Mouse (Mus musculus): ENCODE measurements around the gene Ago3.

The Ago3 gene

DNA sequence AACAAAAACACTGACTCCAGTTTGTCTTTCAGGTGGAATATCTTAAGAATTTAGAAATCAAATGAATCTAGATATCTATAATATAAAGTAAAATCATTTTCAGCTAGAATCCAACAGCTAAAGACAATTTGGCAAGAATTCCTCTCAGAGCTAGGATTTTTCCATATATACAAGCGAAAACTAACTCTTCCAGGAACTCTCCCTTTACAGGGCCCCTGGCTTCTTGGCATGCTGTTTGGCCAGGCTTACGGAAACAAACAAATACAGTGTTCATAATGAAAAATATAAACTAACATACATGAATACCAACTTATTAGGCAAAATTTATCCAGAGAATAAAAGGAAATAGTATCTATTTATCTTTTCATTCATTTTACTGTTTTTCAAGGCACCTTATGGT is 5.5 kb downstream of the Ago3 start:
- in situ Hi-C loops (cut with MseI, MboI) = no loop called here

DNA sequence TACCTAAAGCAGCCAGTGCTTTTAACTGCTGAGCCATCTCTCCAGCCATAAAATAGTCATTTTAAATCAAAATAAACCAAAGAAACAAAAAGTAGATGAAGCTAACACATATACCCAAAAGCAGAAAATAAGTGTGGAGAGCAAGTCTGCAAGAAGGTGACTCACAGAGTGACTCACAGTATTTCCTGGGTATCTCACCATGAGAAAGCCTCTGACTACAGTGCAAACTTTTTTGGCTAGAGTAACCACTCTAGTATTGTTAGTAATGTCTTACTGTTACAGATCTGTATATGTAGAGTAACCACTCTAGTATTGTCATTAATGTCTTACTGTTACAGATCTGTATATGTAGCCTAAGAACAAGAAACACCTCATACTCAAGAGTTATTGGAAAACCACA is 13.6 kb downstream of the Ago3 start:
- in situ Hi-C loops (cut with MseI, MboI) = no loop called here

DNA sequence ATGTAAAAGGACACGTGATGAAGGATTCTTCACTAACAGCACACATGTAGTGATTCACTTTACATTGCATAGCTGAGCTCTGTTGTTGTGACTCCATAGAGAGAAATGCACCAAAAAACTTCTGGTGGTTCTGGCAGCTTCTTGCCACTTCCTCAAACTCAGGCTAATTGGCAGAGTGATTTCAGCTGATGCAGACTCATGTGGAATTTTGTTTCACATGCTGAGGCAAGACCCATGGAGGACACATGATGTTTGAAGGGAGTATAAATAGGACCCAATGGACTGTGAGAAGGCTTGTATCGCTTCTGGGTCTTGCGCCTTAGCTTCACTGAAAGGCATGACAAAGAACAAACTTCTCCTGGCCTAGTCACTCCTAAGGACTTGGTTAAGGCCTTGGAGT is 16.8 kb downstream of the Ago3 start:
- in situ Hi-C loops (cut with MseI, MboI) = no loop called here

DNA sequence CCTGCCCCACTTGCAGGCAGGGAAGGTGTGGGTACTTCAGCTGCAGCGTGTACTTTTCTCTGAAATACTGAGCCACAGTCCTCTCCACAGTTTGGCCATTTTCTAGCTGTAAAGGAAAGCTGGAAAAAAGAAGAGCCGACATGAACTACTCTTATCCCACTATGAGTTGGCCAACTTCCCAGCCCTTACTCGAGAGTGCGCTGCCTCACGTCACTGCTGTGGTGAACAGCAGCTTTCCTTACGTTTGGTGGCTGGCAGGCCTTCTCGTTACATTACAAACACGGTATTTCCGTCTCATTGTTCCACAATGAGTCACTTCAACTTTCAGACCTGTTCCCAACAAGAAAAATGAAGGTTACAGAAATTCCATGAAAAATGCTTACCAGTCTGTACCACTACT is 57.9 kb downstream of the Ago3 start:
- in situ Hi-C loops (cut with MseI, MboI) = no loop called here

DNA sequence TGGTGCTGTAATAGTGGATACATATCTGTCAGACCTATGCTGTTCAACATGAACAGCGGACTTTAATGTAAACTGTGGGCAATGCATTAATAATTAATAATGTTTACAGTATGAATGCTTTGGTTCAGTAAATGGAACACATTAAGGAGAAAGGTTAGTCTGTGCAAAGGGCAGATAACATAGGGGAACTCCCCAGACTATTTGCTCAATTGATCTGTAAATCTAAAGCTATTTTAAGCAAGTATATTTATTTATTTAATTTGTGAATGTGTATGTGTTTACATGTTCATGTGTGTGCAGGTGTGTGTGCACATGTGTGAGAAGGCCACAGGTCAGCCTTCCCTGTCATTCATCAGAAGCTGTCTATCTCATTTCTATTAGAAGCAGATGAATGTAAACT is 69.3 kb downstream of the Ago3 start:
- in situ Hi-C loops (cut with MseI, MboI) = no loop called here

DNA sequence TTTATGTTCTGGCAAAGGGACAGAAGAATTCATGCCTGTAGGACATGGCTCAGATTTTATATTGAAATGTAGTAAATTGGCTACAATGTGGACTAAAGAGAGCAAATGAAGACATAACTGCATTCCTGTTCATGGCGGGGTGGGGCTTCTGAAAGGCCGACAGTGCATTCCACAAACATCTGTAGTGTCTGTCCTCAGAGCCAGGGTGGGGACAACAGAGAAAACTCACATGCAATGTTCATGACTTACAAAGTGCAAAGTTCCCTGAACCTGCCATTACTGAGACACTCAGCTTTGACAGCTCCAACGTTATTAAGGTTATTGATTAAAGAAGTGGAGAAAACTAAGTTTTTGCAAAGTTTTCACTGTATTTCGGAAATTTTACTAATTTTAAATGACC is 85.9 kb downstream of the Ago3 start:
- in situ Hi-C loops (cut with MseI, MboI) = no loop called here

DNA sequence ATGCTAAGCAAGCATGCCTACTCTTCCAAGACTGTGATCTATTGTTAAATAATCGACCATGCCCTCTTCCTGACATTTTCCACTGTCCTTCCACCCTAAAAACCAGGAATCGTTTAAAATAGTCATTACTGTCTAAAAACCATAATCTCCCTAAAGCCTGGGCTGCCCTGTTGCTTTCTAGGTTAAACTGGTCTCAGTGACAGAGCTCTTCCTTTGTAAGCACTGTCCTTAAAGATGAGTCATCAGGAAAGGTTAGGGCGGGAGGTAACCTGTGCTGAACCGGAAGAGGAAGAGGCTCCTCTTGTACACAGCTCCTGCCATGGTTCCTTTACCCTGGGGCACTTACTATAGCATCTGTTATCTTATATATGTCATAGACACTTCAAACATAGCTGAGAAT is 89.9 kb downstream of the Ago3 start:
- in situ Hi-C loops (cut with MseI, MboI) = no loop called here

DNA sequence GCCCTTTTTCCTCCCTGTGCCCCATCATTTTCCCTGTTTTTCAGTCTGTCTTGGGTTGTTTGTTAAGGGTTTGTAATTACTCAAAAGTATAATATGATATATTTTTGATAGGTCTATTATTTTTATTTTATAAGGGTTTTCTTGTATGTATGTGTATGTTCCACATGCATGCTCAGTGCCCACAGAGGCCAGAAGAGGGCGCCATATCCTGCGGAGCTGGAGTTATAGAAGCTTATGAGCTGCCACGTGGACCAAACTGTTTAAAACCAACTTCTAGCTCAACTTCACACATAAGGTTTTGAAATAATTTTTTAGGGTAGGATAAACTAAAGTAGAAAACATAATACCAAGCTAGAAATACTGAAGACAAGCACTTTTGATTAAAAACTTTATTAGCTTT is 97.0 kb downstream of the Ago3 start:
- in situ Hi-C loops (cut with MseI, MboI) = no loop called here

DNA sequence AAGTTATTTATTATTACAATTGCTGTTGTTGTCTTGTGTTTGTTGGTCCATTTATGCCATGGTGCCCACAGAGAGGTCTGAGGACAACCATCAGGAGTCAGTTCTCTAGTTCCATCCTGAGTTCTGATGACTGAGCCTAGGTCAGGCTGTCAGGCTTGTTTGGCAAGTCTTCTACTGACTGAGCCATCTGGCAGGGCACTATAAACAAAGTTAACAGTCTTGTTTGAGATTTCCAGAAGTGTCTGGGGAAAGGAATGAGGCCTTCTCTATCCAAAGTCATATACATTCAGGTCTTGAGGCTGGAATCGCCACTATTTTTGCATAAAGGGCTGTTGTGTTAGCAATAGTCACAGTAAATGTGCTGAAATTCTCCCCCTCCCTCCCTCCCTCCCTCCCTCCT is 97.6 kb downstream of the Ago3 start:
- in situ Hi-C loops (cut with MseI, MboI) = no loop called here

DNA sequence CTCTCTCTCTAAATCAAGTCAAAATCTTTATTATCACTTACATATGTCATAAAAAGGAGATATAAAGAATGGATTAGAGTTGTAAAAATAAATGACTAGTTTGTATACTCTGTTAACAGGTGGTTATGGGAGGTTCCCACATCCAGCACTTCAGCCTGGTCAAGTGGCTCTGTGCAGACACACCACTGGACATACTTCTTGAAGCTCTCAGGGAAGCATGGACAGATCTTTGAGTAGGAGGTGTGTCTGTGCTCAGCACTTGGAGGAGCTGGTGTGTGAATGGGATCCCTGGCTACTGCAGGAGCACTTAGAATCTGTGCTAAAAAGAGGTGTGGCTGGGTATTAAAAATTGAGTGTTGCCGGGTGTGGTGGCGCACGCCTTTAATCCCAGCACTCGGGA is 99.1 kb downstream of the Ago3 start:
- in situ Hi-C loops (cut with MseI, MboI) = no loop called here

DNA sequence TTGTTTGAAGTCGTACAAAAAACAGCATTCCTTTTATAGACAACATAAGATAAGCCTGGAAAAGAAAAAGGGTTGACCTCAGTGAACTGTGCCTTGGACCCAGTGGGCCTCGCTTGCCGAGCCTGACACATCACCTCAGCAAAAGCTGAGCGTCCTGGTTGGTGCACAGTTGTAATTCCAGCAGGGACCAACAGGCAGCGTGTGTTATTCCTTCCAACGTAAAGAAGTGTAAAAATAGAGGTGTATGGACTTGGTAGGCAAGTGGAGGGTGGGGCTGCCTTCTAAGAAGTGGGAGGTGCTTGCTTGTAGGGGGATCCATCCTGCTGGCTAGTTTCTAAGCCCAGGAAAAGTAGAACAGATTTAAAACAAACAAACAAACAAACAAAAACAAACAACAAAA is 103.3 kb downstream of the Ago3 start:
- in situ Hi-C loops (cut with MseI, MboI) = no loop called here

DNA sequence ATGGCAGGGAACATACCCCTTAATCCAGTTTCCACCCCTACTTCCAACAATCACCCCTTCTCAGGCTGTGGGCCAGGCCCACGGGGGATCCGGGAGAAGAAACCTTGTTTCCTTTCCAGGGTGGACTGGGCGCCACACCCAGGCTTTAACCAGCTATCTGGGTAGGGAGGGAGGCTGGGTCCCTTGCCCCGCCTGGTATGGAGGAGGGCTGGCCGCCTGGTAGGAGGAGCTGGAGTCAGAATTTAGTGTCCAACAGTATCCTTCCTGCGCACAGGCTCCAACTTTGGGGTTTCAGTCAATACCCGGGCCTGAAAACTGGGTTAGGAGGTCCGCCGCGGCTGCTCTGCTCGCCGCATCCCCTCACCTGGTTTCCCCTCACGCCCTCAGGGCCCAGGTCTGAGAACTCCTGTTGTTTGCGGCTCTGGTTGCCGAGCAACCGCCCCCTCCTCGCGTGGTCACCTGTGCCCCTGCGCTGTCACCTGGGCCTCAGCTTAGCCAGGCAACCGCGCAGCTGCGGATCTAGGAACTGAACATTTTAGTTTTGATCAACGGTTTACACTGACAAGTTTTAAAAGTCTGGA is 104.0 kb downstream of the Ago3 start, which contains the start of gene Tekt2:
Tekt2 (minus strand) TSS at position 408 of the 581 bp plus-strand sequence.
- in situ Hi-C loops (cut with MseI, MboI) = no loop called here

DNA sequence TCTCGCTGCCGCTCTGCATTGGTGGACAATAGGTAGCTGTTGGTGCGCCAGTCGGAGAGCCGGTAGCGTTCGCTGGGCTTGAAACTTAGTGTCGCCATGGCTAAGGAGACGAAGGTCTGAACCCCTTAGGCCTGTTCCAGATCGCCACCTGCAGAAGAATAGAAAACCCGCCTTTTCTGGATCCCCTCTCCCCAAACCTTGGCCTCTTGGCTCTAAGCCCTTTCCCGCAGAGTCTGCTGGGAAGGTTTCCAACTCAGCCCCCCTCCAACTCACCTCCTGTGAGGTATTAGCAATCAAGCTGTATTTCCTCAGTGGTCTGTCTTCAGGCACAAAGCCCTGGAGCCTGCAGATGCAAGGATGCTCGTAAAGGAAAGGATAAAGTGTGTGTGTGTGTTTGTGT is 104.5 kb downstream of the Ago3 start:
- in situ Hi-C loops (cut with MseI, MboI) = no loop called here

DNA sequence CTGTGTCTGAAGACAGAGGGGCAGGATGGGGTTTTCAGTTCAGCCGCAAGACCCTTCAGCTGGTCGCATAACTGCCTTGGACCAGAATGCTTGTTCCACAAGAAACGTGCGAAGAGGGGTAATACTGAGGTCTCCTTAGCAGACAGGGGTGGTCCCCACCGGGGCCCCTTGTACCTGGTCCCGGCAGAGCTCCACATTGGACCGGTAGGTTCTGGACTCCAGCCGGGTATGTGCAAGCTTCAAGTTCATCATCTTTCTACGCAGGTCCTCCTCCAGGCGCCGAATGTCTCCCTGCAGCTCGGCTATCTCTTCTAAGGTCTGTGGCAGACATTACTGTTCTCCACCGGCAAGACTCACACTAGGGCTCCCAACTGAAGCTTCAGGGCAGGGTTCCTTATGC is 106.7 kb downstream of the Ago3 start:
- in situ Hi-C loops (cut with MseI, MboI) = no loop called here

DNA sequence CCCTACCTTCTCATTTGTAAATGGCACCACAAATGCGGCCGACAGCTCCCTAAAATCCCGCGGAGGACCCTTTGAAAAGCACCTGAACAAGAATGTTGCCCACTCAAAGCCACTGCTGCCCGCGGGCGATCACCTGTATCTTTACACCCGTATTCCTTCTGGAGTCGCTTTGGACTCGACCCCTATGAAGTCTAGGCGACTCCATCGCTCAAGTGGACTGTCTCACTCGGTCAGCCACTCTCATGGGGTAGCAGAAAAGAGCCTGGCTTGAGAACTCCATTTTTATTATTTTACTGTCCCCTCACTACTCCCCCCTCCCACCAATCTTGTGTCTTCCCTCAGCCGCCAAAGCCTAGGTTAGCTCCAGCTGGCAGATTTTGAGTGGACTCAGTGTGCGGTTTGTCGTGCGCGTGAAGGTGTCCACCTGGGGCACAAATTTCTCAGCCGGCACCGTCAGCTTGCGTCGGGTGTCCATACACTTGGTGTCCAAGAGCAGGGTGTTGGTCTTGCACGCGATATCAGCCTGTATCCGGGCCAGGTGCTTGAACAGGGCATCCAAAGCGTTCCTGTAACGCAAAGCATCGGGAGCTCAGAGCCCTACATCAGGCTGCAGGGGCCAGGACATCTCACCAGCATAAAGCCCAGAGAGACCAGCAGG is 107.4 kb downstream of the Ago3 start:
- in situ Hi-C loops (cut with MseI, MboI) = no loop called here

DNA sequence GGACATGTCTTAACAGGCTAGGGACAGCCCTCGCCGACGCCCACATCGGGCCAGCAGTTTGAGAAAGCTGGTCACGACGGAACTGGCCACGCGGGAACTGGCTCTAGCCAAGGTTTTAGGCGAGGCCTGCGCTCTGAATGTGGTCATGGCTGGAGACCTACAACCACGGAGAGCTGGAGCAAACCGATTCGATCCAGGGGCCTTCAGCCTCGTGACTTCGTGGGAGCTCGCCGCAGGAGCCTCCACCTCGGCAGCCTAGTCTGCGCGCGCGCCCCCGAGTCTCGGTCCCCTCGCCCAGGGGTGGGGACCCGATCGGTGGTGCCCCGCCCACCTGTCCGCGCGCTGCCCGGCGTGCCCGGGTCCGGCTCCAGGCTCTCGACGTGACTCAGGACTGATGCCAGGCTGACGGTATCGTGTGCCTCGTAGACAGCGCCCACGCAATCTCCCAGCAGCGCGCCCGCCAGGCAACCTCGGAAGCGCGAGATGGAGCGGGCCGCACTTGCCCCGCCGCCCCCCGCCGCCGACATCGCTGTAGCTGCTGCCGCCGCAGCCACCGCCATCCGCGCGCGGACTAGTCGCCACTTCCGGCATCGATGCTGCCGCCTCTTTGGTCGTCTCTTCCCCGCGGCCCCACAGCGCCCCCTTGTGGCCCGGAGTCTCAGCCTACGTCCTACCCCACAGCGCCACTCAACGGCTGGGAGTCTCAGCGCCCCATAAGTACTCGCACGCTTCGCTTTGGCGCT is 108.1 kb downstream of the Ago3 start, which contains the start of gene Adprhl2:
Adprhl2 (minus strand) TSS at position 593 of the 743 bp plus-strand sequence.
- in situ Hi-C loops (cut with MseI, MboI) = no loop called here

DNA sequence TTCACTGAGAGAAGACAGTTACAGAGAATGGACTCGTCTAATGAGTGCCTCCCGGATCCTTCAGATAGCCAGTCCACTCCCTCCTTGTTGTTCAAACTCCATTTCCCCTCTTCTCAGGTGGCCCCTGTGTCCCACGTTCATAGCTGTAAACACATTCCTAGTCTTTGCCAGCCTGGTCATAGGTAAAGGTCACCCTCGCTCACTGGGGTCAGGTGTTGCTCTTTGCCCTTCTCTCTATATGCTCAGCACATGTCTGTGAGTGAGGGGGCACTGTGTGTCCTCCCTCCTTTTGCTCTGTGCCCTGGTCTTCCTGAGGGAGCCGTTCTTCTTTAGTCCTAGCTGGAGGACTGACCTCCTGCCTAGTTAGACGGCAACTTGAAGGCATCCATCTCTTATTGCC is 109.5 kb downstream of the Ago3 start:
- in situ Hi-C loops (cut with MseI, MboI) = no loop called here

DNA sequence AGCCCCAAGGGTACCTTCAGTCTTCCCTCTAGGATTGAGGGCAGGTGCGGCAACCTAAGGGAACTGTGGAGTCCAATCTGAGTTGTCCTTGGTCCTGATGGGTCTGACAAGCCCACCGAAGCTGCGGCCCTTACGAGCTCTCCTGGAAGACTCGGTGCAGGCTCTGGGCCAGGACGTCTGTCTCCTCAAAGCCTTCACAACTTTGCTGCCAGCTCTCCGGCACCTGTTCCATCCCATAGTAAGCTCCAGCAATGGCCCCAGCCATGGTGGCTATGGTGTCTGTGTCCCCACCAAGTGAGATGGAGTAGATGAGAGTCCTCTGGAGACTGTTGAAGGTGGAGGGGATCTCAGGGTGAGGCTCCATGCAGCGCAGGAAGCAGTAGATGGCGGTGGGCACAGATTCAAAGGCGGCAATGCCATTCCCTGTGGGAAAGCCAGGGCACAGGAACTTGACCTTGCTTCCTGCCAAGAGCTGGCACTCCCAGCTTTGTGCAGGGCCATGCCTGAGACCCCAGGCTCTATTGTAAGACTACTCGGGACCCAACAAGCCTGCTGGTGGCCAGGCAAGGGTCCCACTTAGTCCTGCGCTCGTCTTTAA is 112.8 kb downstream of the Ago3 start:
- in situ Hi-C loops (cut with MseI, MboI) = no loop called here

DNA sequence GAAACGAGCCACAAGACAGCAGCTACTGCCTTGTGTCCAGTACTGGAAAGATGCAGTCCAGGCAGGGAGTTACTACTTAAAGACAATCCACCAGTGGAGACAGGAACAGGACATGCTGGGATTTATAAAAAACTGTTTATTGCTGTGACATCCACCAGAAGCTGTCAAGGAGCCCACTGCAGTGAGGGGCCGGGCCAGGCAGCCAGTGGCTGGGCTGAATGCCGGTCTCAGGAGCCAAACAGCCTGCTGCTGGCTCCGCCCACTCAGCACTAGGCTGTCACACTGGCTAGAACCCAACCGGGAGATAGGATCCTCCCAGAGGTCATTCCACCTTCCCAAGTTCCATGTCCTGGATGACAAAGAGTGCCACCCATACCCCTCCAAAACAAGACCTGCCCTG is 113.4 kb downstream of the Ago3 start:
- in situ Hi-C loops (cut with MseI, MboI) = no loop called here

DNA sequence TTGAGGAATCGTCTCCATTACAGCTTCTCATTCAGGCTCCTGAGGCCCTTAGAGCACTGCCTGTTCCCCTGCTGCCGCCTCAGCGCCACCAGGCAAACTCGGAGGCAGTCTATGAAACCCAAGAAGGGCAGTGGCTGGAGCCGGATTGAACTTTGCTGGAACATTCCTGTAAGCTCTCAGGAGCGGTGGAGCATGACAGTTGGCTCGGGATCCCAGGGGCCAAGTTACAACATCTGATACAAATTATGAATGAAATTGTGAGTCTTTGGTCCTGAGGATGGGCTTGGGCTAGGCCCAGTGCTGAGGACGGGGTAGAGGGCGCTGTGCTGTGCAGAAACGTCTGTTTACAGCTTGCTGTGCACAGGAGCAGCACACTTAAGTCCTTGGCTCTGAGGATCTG is 115.0 kb downstream of the Ago3 start:
- in situ Hi-C loops (cut with MseI, MboI) = no loop called here

DNA sequence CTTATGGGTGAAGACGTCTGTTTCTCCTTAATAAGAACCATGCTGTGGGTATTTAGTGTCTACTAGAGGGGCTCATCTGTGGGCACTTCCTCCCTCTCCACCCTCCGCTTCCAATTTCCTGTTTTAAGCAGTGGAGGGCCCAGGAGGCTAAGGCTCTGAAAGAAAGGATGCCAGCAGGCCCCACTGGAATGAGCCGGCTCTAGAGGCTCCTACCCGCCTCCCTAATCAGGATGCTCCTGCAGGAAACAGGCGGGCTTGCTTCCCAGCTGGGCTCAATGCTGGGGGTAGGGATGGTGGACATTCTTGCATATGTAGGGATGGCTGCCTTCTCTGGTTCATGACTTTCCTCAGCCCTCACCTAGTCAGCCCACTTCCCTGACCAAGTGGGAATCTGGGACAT is 116.2 kb downstream of the Ago3 start:
- in situ Hi-C loops (cut with MseI, MboI) = no loop called here

DNA sequence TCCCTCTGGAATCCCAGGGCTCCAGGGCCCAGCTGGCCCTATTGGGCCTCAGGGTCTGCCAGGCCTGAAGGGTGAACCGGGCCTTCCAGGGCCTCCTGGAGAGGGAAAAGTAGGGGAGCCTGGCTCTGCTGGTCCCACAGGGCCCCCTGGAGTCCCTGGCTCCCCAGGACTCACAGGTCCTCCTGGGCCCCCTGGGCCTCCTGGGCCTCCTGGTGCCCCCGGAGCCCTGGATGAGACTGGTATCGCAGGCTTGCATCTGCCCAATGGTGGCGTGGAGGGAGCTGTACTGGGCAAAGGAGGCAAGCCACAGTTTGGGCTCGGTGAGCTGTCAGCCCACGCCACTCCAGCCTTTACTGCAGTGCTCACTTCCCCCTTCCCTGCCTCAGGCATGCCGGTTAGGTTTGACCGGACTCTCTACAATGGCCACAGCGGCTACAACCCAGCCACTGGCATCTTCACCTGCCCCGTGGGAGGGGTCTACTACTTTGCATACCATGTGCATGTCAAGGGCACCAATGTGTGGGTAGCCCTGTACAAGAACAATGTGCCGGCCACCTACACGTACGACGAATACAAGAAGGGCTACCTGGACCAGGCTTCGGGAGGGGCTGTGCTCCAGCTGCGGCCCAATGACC is 117.7 kb downstream of the Ago3 start:
- in situ Hi-C loops (cut with MseI, MboI) = no loop called here

All from mouse trophoblast stem cell (cell line).